Mouse (Mus musculus) cerebellum, adult 2 months (tissue): ENCODE data around the gene Zswim4.

Source experiments
- CTCF ChIP-seq: fragments of 200-500 bp; IDR thresholded peaks from 2 replicates; pipeline ENCODE4 v1.5.1; 2011; ENCODE audit warnings: low read depth, mild to moderate bottlenecking, control low read depth, low read length, moderate library complexity, borderline replicate concordance; ENCODE audit not compliant: insufficient read depth
- POLR2A ChIP-seq: fragments of 200-500 bp; IDR thresholded peaks from 2 replicates; pipeline ENCODE4 v1.6.1; 2011; ENCODE audit warnings: low read length, control low read depth, borderline replicate concordance; ENCODE audit not compliant: insufficient read depth

- TF ChIP-seq CTCF (no peak), POLR2A (no peak)
These were observed 14.2 kb downstream of the Zswim4 start for GRCm38 (mm10) chr8:84222566-84223165.
